Mouse (Mus musculus) E14TG2a.4 (cell line): ENCODE measurements around the gene Engase.

Source experiments
- CTCF ChIP-seq: conservative IDR thresholded peaks from 2 replicates; pipeline ENCODE4 v1.5.1; 2014; ENCODE audit warnings: low read length
- POU5F1 ChIP-seq: IDR thresholded peaks from 2 replicates; pipeline ENCODE4 v1.6.1; 2014; ENCODE audit warnings: low read length, borderline replicate concordance

DNA sequence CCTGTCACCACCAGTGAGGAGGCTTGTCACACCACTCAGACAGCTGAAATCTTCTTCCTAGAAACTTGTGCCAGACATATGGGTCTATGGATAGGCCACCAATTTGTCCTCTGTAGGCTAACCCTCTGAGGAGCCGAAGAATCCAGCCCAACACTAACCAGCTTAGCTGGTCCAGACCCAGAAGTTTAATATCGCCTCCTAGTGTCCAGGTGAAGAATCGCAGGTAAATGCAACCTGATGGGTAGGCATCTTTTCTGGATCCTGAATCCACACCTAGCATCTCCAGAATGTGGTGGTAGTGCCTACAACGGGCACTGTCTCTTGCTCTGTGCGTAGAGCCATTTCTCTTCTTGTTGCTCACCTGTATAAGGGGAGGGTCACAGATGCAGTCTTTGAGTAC is 43.6 kb downstream of the Engase start:
- TF ChIP-seq CTCF = peak; percentile 89
- TF ChIP-seq POU5F1 = no peak
